Mouse (Mus musculus) heart, postnatal 0 days (tissue): ENCODE measurements around the gene Trip11. TPM values are rescaled to one million over a fixed set of nuclear protein-coding genes. Genes with fewer than 3 reads are reported as not detected.
"Not testable (repeated sequence)": the region's sequence is repeated elsewhere in the genome, so short reads cannot be mapped to it uniquely, and the experiment has no call there.

Experiments
- ATAC-seq: fragments of 200-750 bp; cut with Nextera tagmentation; 2 replicates; pipeline ENCODE4 v1.8.0; 2017; ENCODE audit warnings: low read depth, moderate number of reproducible peaks, moderate library complexity; ENCODE audit not compliant: insufficient read depth
- DNase-seq: peaks from one replicate; pipeline ENCODE4 v3.0.0-alpha.2; 2016; ENCODE audit warnings: low spot score
- H3K27ac ChIP-seq: fragments of 300-500 bp; sonication (generic); 2 replicates; pipeline ENCODE4 v1.5.1; 2014; ENCODE audit warnings: low read depth, mild to moderate bottlenecking
- H3K27me3 ChIP-seq: fragments of 300-500 bp; sonication (generic); 2 replicates; pipeline ENCODE4 v1.6.1; 2014; ENCODE audit warnings: low read length, mixed read lengths; ENCODE audit not compliant: control insufficient read depth, insufficient read depth
- H3K36me3 ChIP-seq: fragments of 300-500 bp; sonication (generic); replicated peaks from 2 replicates; pipeline ENCODE4 v1.6.1; 2014; ENCODE audit warnings: low read length, mixed read lengths; ENCODE audit not compliant: control insufficient read depth, insufficient read depth
- H3K4me1 ChIP-seq: fragments of 300-500 bp; sonication (generic); 2 replicates; pipeline ENCODE4 v1.6.1; 2014; ENCODE audit warnings: antibody characterized with exemption; ENCODE audit not compliant: control insufficient read depth, insufficient read depth
- H3K4me2 ChIP-seq: fragments of 300-500 bp; sonication (generic); 2 replicates; pipeline ENCODE4 v1.6.1; 2014; ENCODE audit warnings: low read depth, mild to moderate bottlenecking, low read length, moderate library complexity
- H3K4me3 ChIP-seq: fragments of 300-500 bp; sonication (generic); 2 replicates; pipeline ENCODE4 v1.5.1; 2014; ENCODE audit warnings: low read depth, low read length
- H3K9ac ChIP-seq: fragments of 300-500 bp; sonication (generic); replicated peaks from 2 replicates; pipeline ENCODE4 v1.6.1; 2014; ENCODE audit warnings: low read depth, low read length, mixed read lengths
- H3K9me3 ChIP-seq: fragments of 300-500 bp; sonication (generic); replicated peaks from 2 replicates; pipeline ENCODE4 v1.6.1; 2016; ENCODE audit warnings: low read length; ENCODE audit not compliant: control insufficient read depth
- CTCF ChIP-seq: IDR thresholded peaks from 2 replicates; pipeline ENCODE4 v1.5.1; 2016; ENCODE audit warnings: antibody characterized with exemption, control low read depth, low read depth
- EP300 ChIP-seq: IDR thresholded peaks from 2 replicates; pipeline ENCODE4 v1.6.1; 2016; ENCODE audit warnings: antibody characterized with exemption, low read depth
- WGBS: fragments of 180-500 bp; shearing (Covaris S2); extraction: QIAGEN DNeasy Blood & Tissue Kit; methylation state at CpG from one replicate; pipeline ENCODE4 v1.1.7; 2014; 5-methylcytosine and 5-hydroxymethylcytosine counted together
- polyA plus RNA-seq: library from polyadenylated mRNA; unstranded; fragments of >200 nt; fragmentation: Nextera tagmentation; extraction: Ambion mirVana; gene quantifications from 2 replicates; pipeline ENCODE4 v1.2.1, GENCODE M21; 2015
- total RNA-seq: library from RNA; depleted of rRNA; stranded (reverse); fragments of >200 nt; gene quantifications from 2 replicates; pipeline ENCODE4 v1.2.3, GENCODE M21; 2014; ENCODE audit warnings: low replicate concordance; rRNA removed

Gene Trip11
- total RNA-seq (9.8 and 23.4 TPM in 2 replicates), polyA plus RNA-seq (19.7 and 20.7 TPM in 2 replicates)

DNA sequence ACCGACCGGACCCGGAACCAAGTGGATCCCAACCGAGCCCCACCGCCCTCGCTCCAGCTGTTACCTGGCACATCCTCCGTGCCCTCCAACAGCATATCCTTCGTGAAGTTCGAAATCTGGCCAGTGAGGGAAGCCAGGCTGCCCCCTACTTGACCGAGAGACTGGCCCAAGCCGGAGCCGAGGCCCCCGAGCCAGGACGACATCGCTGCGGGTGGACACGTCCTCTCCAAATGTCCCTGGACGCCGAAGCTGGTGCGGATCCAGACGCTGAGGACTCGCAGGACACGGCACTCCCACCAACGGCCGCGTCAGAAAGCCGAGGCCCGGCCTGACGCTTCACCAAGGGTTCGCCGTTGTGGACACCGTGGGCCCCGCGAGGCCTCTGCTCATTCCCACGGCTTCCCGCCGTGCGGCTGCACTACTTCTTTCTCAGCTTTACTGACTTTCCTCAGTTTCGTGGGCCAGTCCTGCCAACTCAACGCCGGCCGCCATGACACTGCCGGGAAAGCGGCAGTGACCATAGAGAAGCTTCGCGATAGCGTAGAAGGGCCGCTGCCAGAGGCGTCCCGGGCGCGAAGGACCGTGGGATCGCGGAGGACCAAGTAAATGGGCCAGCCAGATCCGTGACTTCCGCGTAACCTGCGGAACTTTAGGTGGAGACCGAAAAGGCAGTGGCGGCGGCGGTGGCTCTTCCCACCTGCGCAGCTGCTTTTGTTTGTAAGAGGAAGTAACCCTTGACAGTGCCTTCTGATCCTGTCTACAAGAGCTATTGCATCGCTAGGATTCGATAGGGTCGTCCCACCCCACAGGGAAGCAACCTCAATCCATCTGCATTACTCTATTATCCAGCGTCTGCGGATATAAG lies at the start of gene Trip11:
Trip11 (minus strand) TSS at position 642 of the 865 bp plus-strand sequence.
- DNase-seq (peak; percentile 85), ATAC-seq (peak; percentile 95)
- no peaks in the 10 kb centered on the region for H3K27me3 ChIP-seq
- H3K9ac ChIP-seq: peak within 1 kb of the TSS; percentile 92
- TF ChIP-seq CTCF (no peak), EP300 (no peak)
- H3K36me3 ChIP-seq: peaks cover 10% of the 10 kb centered on the region
- H3K4me3 ChIP-seq: peak within 1 kb of the TSS; percentile 83
- H3K4me1 ChIP-seq: peaks cover 24% of the 10 kb centered on the region
- H3K27ac ChIP-seq: peak within 1 kb of the TSS; percentile 92
- H3K4me2 ChIP-seq: peak within 1 kb of the TSS; percentile 79
- under 1% methylated on average over 69 of the region's 69 CpGs for WGBS
- H3K9me3 ChIP-seq: no peaks in the 10 kb centered on the region

DNA sequence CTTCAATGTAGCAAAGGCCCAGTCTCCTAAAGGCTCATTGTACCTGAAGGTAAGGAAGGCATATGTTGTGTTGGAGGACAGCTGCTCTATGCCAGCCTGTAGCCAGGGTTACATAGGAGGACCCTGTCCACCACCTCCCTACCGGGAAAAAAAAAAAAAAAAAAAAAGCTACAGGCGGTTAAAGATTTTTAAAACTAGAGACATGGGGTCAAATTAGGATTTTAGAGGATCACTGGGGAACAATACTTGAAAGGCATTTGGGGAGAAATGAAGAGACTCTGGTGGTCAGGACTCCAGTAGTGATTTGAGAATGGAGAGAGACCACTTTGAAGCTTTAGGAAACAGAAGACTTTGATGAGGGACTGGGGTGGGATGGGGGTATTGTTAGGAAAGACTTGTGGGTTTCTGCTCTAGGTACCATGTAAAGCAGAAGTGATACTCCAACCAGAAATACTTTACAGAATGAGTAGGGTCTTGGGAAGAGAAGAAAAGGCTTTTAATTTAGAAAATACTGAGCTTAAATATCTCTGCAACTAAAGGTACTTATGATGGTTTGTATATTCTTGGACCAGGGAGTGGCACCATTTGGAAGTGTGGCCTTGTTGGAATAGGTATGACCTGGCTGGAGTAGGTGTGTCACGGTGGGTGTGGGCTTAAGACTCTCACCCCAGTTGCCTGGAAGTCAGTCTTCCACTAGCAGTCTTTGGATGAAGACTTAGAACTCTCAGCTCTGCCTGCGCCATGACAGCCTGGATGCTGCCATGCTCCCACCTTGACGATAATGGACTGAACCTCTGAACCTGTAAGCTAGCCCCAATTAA lies 46.1 kb upstream of the Trip11 start:
- peak overlapping the region; percentile 54 for H3K4me2 ChIP-seq
- not testable (repeated sequence) for H3K4me3 ChIP-seq, ATAC-seq, H3K9me3 ChIP-seq, H3K27ac ChIP-seq, DNase-seq, H3K36me3 ChIP-seq, H3K27me3 ChIP-seq
- WGBS: 87% methylated on average over 5 of the region's 5 CpGs
- H3K9ac ChIP-seq: 0 out of 2 replicates have a peak overlapping the region, but pooled peaks have one; percentile 7
- peaks cover 10% of the 10 kb centered on the region; the same call in 1 of the 2 replicates for H3K4me1 ChIP-seq

DNA sequence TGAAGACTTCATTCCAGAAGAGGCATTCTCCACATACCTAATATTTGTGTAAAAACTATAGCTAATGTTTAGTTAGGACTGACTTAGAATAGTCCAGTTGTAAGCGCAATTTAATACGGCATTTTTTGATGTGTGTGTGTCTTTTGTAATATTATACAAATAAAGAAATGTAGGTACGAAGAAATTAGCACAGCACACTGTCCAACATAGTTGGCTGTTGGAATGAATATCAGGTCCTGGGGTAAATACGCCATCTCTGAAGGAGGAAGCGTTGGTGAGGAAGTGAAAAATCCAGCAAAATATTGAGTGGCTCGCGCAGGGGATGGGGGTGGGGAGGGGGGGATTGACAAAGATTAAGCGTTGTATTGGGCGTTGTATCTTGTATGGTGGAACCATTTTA lies 45.5 kb upstream of the Trip11 start:
- WGBS: 41% methylated on average over 9 of the region's 9 CpGs
- TF ChIP-seq EP300: no peak
- TF ChIP-seq CTCF: no peak
- DNase-seq (no peak), ATAC-seq (no peak)
- H3K27ac ChIP-seq: no peak overlapping the region
- no peaks in the 10 kb centered on the region for H3K27me3 ChIP-seq
- H3K36me3 ChIP-seq: no peaks in the 10 kb centered on the region
- peaks cover 10% of the 10 kb centered on the region; the same call in 1 of the 2 replicates for H3K4me1 ChIP-seq
- no peaks in the 10 kb centered on the region for H3K9me3 ChIP-seq
- H3K9ac ChIP-seq: peak overlapping the region; percentile 7; the same call in 1 of the 2 replicates
- H3K4me3 ChIP-seq: peak overlapping the region; percentile 76
- peak overlapping the region; percentile 54 for H3K4me2 ChIP-seq

DNA sequence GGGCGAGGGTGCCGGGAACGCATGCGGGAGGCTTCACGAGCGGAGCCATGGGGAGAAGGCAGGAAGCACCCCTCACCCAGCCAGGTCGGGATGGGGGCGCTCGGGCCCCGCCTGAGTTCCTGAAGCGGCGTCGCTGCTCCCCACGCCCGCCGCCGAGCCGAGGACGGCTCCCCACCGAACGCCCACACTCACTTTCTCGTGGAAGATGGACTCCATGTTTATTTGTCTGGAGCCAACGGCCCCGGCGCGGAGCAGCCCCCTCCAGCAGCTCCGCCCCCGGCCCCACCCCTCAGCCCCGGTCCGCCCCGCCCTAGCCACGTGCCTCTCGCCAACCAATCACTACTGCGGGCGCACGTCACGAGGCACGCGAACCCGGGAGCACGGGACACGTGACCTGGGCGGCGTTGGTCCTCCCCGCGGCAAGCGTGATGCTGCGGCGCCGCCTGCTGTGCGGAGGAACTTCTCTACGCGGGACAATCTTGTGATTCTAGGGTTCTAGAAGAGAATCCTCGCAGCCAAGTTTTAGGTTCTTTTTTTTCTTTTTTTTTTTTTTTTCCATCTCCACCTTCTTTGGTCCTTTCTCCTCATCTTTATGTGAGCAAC lies 45.0 kb upstream of the Trip11 start, which contains the start of gene Atxn3:
Atxn3 (minus strand) TSS at position 305 of the 603 bp plus-strand sequence.
- Histone ChIP-seq H3K27me3 (no peaks in the 10 kb centered on the region), H3K4me1 (peaks cover 10% of the 10 kb centered on the region; the same call in 1 of the 2 replicates), H3K27ac (peak within 1 kb of the TSS; percentile 74), H3K4me2 (peak within 1 kb of the TSS; percentile 81), H3K36me3 (no peaks in the 10 kb centered on the region), H3K9ac (peak within 1 kb of the TSS; percentile 75), H3K4me3 (peak within 1 kb of the TSS; percentile 76), H3K9me3 (no peaks in the 10 kb centered on the region)
- ATAC-seq: peak; percentile 100
- WGBS: under 1% methylated on average over 47 of the region's 54 CpGs
- peak; percentile 76 for TF ChIP-seq CTCF
- TF ChIP-seq EP300: 0 out of 2 replicates have a peak, but pooled peaks have one; percentile 19
- DNase-seq: peak; percentile 96
